Mouse (Mus musculus): Measurements from ENCODE around the gene Myo16. TPM values are rescaled to one million over a fixed set of nuclear protein-coding genes. Genes with fewer than 3 reads are reported as not detected.

The Myo16 gene
- 0.70 and 1.2 TPM in 2 replicates for polyA plus RNA-seq (2014; fragmentation: Nextera tagmentation; extraction: Ambion mirVana)

DNA sequence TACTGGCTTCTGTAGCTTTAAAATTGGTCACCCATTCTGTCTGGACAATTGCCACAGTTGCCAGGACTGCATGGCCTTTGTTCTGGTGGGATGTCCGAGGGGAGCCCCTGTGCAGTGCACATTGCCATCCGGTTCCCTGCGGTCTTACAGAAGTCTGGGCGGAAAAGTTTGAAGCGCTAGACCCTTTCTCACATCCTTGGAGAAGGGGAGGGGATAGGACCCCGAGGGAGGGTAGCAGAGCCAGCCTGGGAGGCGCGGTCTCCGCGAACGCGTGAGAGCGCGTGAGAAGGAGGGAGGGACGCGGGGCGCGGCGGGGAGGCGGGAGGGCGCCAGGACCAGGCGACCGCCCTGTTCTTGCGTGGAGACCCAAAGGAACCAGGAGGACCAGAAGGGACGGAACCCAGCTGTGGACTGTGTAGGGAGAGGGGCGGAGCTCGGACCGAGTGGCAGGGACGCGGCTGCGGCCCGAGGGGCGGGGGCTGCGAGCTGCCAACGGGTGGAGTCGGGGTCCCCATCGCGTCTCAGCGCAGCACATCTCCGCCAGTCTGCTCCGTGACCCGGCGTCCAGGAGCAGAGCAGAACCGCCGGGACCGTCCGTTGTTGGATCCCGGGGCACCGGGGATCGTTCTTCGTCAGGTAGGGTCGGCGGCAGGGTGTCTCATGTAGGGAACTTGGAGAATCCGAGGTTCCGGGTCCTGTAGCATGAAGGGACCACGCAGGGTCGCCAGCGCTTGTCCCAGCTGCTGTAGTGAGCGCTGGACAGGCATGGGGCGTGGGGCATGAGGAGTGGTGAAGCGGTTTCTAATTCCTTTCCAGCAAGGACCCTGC is at the start of gene Myo16:
TSS of gene Myo16 (plus strand) at position 301 of the 828 bp plus-strand sequence.
- peak; percentile 93 for ATAC-seq (ENCODE audit: insufficient read depth)
- H3K36me3 ChIP-seq (ENCODE audit: insufficient read depth) = no peaks in the 10 kb centered on the region
- H3K4me1 ChIP-seq (ENCODE audit: insufficient read depth) = no peaks in the 10 kb centered on the region
- H3K4me3 ChIP-seq (ENCODE audit: low read depth, low read length) = peak within 1 kb of the TSS; percentile 62
- H3K9ac ChIP-seq = peak within 1 kb of the TSS; percentile 52
- no peak for TF ChIP-seq CTCF (IDR thresholded peaks at IDR 0.05; ENCODE audit: low read depth)
- WGBS = under 1% methylated on average over 58 of the region's 61 CpGs
- DNase-seq = peak; percentile 53
- peaks cover 13% of the 10 kb centered on the region for H3K27me3 ChIP-seq (ENCODE audit: insufficient read depth, low read length)
- H3K27ac ChIP-seq (ENCODE audit: low read depth) = no peak within 1 kb of the TSS
- H3K9me3 ChIP-seq (ENCODE audit: low read depth, low read length) = no peaks in the 10 kb centered on the region
- H3K4me2 ChIP-seq = peak within 1 kb of the TSS; percentile 84

GRCm38 (mm10) chr8:10108516-10109271 is 45.0 kb upstream of the Myo16 start:
- 86% methylated on average over 8 of the region's 8 CpGs for WGBS
- Histone ChIP-seq H3K4me1 (ENCODE audit: insufficient read depth) (no peaks in the 10 kb centered on the region), H3K36me3 (ENCODE audit: insufficient read depth) (no peaks in the 10 kb centered on the region), H3K27ac (ENCODE audit: low read depth) (no peak overlapping the region), H3K9me3 (ENCODE audit: low read depth, low read length) (no peaks in the 10 kb centered on the region), H3K4me3 (ENCODE audit: low read depth, low read length) (no peak overlapping the region), H3K27me3 (ENCODE audit: insufficient read depth, low read length) (no peaks in the 10 kb centered on the region), H3K4me2 (no peak overlapping the region), H3K9ac (no peak overlapping the region)
- ATAC-seq (ENCODE audit: insufficient read depth) (no peak), DNase-seq (no peak)
- TF ChIP-seq CTCF (IDR thresholded peaks at IDR 0.05; ENCODE audit: low read depth) = no peak

DNA sequence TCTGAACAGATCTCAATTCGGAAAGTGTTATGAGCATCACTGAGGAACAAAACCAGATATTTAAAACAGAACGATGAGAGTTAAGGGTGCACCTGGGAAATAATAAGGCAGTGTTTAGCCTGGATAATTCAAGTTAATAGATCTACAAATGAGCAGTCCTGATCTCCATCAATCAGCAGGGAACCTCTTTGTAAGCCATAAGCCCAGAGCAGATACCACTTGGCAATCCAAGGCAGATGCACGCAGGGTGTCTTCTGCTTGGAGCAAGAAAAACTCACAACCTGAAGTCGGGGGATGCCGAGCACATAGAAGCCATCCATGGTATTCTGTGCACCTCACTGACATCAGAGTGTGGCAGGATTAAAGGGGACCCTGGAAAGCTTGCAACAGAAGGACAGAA is 31.0 kb upstream of the Myo16 start:
- no peak overlapping the region for H3K27ac ChIP-seq (ENCODE audit: low read depth)
- DNase-seq = no peak
- no peak for TF ChIP-seq CTCF (IDR thresholded peaks at IDR 0.05; ENCODE audit: low read depth)
- H3K9me3 ChIP-seq (ENCODE audit: low read depth, low read length) = no peaks in the 10 kb centered on the region
- H3K27me3 ChIP-seq (ENCODE audit: insufficient read depth, low read length) = no peaks in the 10 kb centered on the region
- H3K4me2 ChIP-seq = no peak overlapping the region
- H3K4me1 ChIP-seq (ENCODE audit: insufficient read depth) = no peaks in the 10 kb centered on the region
- H3K9ac ChIP-seq = no peak overlapping the region
- ATAC-seq (ENCODE audit: insufficient read depth) = no peak
- H3K36me3 ChIP-seq (ENCODE audit: insufficient read depth) = no peaks in the 10 kb centered on the region
- 78% methylated on average over 5 of the region's 5 CpGs for WGBS
- no peak overlapping the region for H3K4me3 ChIP-seq (ENCODE audit: low read depth, low read length)

GRCm38 (mm10) chr8:10123412-10123811 is 30.3 kb upstream of the Myo16 start:
- H3K36me3 ChIP-seq (ENCODE audit: insufficient read depth) = no peaks in the 10 kb centered on the region
- WGBS = 63% methylated on average over 2 of the region's 2 CpGs
- no peak overlapping the region for H3K27ac ChIP-seq (ENCODE audit: low read depth)
- ATAC-seq (ENCODE audit: insufficient read depth) = no peak
- no peak overlapping the region for H3K4me2 ChIP-seq
- H3K4me1 ChIP-seq (ENCODE audit: insufficient read depth) = no peaks in the 10 kb centered on the region
- DNase-seq = no peak
- no peaks in the 10 kb centered on the region for H3K27me3 ChIP-seq (ENCODE audit: insufficient read depth, low read length)
- no peak overlapping the region for H3K4me3 ChIP-seq (ENCODE audit: low read depth, low read length)
- TF ChIP-seq CTCF (IDR thresholded peaks at IDR 0.05; ENCODE audit: low read depth) = no peak
- H3K9me3 ChIP-seq (ENCODE audit: low read depth, low read length) = no peaks in the 10 kb centered on the region
- H3K9ac ChIP-seq = no peak overlapping the region

DNA sequence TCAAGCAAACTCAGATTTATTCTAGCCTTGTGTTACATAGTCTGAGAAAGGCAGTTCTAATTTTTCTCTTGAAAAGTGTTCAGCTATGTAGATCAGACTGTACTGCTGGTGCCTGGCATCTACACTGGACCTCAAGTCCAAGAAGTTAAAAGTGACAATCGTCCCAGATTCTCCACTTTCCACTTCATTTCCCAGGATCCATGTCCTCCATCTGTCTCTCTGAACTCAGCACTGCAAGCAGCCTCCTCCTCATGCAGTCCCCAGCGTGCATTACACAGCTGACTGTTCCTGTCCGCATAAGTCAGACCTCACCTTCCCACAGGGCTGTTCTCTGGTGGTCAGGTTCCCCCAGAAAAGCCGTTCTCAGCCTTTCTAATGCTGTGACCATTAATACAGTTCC is 28.0 kb upstream of the Myo16 start:
- no peak for ATAC-seq (ENCODE audit: insufficient read depth)

GRCm38 (mm10) chr8:10130513-10131414 is 22.9 kb upstream of the Myo16 start:
- Histone ChIP-seq H3K27me3 (ENCODE audit: insufficient read depth, low read length) (no peaks in the 10 kb centered on the region; the same call in 1 of the 2 replicates), H3K9me3 (ENCODE audit: low read depth, low read length) (no peaks in the 10 kb centered on the region; the same call in 1 of the 2 replicates), H3K27ac (ENCODE audit: low read depth) (0 out of 2 replicates have a peak overlapping the region, but pooled peaks have one; percentile 36), H3K4me3 (ENCODE audit: low read depth, low read length) (no peak overlapping the region), H3K4me2 (no peak overlapping the region), H3K36me3 (ENCODE audit: insufficient read depth) (no peaks in the 10 kb centered on the region), H3K9ac (no peak overlapping the region), H3K4me1 (ENCODE audit: insufficient read depth) (no peaks in the 10 kb centered on the region)
- no peak for TF ChIP-seq CTCF (IDR thresholded peaks at IDR 0.05; ENCODE audit: low read depth)
- WGBS = 54% methylated on average over 15 of the region's 15 CpGs
- DNase-seq = peak; percentile 50
- ATAC-seq (ENCODE audit: insufficient read depth) = peak; percentile 76; the same call in 1 of the 2 replicates

More for the DNA sequence above, 28.0 kb upstream of the Myo16 start:
- no peaks in the 10 kb centered on the region for H3K27me3 ChIP-seq (ENCODE audit: insufficient read depth, low read length)
- no peak overlapping the region for H3K4me3 ChIP-seq (ENCODE audit: low read depth, low read length)
- H3K4me2 ChIP-seq = no peak overlapping the region
- H3K4me1 ChIP-seq (ENCODE audit: insufficient read depth) = no peaks in the 10 kb centered on the region
- H3K36me3 ChIP-seq (ENCODE audit: insufficient read depth) = no peaks in the 10 kb centered on the region
- H3K9ac ChIP-seq = no peak overlapping the region
- no peak for TF ChIP-seq CTCF (IDR thresholded peaks at IDR 0.05; ENCODE audit: low read depth)
- no peak for DNase-seq
- WGBS = 70% methylated on average over 4 of the region's 4 CpGs
- no peaks in the 10 kb centered on the region for H3K9me3 ChIP-seq (ENCODE audit: low read depth, low read length)
- no peak overlapping the region for H3K27ac ChIP-seq (ENCODE audit: low read depth)
